In the genomic region with DNA sequence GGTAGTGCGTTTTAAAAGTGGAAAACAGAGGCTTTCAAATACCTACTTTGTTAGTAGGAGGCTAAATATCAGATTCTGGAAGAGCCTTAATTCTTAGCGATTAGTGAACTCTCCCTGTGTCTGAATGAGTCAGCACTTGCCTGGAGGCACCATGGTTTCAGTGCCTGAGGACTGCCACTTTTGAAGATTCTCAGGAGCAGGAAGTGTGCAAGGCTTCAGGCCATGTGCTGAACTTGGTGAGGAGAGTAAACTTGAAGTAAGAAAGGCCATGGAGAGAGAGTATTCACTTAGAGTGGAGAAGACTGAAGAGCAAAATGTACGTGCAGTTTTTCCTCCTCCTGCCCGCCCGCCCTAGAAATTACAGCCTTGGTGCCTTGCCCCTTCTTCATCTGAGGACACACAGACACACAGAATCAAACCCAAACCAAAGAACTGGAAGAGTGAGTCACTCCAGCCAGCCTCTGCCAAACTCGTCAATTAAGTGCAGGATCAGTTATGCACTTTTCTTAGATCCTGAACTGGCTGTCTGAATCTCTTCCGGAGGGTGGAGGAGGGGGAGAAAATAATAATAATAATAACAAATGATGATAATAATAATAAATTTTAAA, we compare ENCODE assay signal across 15 mouse cellular contexts.
DNase-seq lines count a peak whose midpoint lies in the region; ATAC-seq and TF ChIP-seq lines count a peak whose summit lies in the region.
"Had no signal": no experiment of that assay in that cellular context is flagged by ENCODE, and none has a peak within 500 bp of the region (broad histone marks: within the 10 kb centered on the region; RNA-seq: fewer than 3 reads in every experiment).

No protein-coding gene starts in this region.

- no peak for ATAC-seq in embryonic facial prominence, embryonic 15.5 days (ENCODE audit: insufficient number of reproducible peaks, low FRiP score, low TSS enrichment, low read depth)
- ATAC-seq in liver, postnatal 0 days: no peak
- ATAC-seq in heart, postnatal 0 days (ENCODE audit: insufficient read depth, low read depth): no peak
- no peak for ATAC-seq in activated CD4-positive, CD25-positive, alpha-beta regulatory T cell, adult 4 months
- ATAC-seq: intestine, embryonic 15.5 days; midbrain, embryonic 13.5 days had no signal

- TF ChIP-seq CTCF in liver, postnatal 0 days (IDR thresholded peaks at IDR 0.05; ENCODE audit: low read depth): no peak
- no peak for TF ChIP-seq CTCF in heart, postnatal 0 days (IDR thresholded peaks at IDR 0.05; ENCODE audit: low read depth)

- peak overlapping the region; percentile 31; the same call in 1 of the 2 replicates for H3K27ac ChIP-seq in embryonic facial prominence, embryonic 15.5 days (replicated peaks)
- no peak overlapping the region for H3K27ac ChIP-seq in embryonic facial prominence, embryonic 10.5 days (replicated peaks)
- no peak overlapping the region for H3K27ac ChIP-seq in liver, postnatal 0 days (ENCODE audit: low read depth)
- peak overlapping the region; percentile 10; the same call in 1 of the 2 replicates for H3K27ac ChIP-seq in heart, postnatal 0 days (ENCODE audit: low read depth)
- H3K27ac ChIP-seq: intestine, embryonic 15.5 days; midbrain, embryonic 13.5 days had no signal

- TF ChIP-seq EP300 in liver, postnatal 0 days (IDR thresholded peaks at IDR 0.05; ENCODE audit: low read depth): no peak
- TF ChIP-seq EP300 in heart, postnatal 0 days (IDR thresholded peaks at IDR 0.05; ENCODE audit: low read depth): no peak

- 0 out of 2 replicates have a peak, but pooled peaks cover 3% of the 10 kb centered on the region for H3K36me3 ChIP-seq in embryonic facial prominence, embryonic 15.5 days
- H3K36me3 ChIP-seq in embryonic facial prominence, embryonic 10.5 days (replicated peaks): no peaks in the 10 kb centered on the region
- H3K36me3 ChIP-seq in liver, postnatal 0 days (replicated peaks; ENCODE audit: insufficient read depth, low read length): no peaks in the 10 kb centered on the region; the same call in 1 of the 2 replicates
- H3K36me3 ChIP-seq in heart, postnatal 0 days (replicated peaks; ENCODE audit: control insufficient read depth, insufficient read depth, low read length): peaks cover 7% of the 10 kb centered on the region
- H3K36me3 ChIP-seq: intestine, embryonic 15.5 days; midbrain, embryonic 13.5 days had no signal

- no peaks in the 10 kb centered on the region for H3K9me3 ChIP-seq in embryonic facial prominence, embryonic 15.5 days (replicated peaks)
- no peaks in the 10 kb centered on the region for H3K9me3 ChIP-seq in embryonic facial prominence, embryonic 10.5 days
- H3K9me3 ChIP-seq in liver, postnatal 0 days (ENCODE audit: low read length): no peaks in the 10 kb centered on the region
- H3K9me3 ChIP-seq in heart, postnatal 0 days (replicated peaks; ENCODE audit: control insufficient read depth, low read length): no peaks in the 10 kb centered on the region
- H3K9me3 ChIP-seq: intestine, embryonic 15.5 days; midbrain, embryonic 13.5 days had no signal

- peaks cover 6% of the 10 kb centered on the region; the same call in 1 of the 2 replicates for H3K4me1 ChIP-seq in embryonic facial prominence, embryonic 15.5 days
- H3K4me1 ChIP-seq in embryonic facial prominence, embryonic 10.5 days: no peaks in the 10 kb centered on the region
- no peaks in the 10 kb centered on the region for H3K4me1 ChIP-seq in liver, postnatal 0 days (ENCODE audit: insufficient read depth)
- H3K4me1 ChIP-seq in heart, postnatal 0 days (ENCODE audit: control insufficient read depth, insufficient read depth): no peaks in the 10 kb centered on the region
- H3K4me1 ChIP-seq: intestine, embryonic 15.5 days had no signal

- H3K4me2 ChIP-seq in embryonic facial prominence, embryonic 15.5 days (replicated peaks): no peak overlapping the region
- H3K4me2 ChIP-seq in liver, postnatal 0 days (ENCODE audit: low read depth, low read length): no peak overlapping the region
- no peak overlapping the region for H3K4me2 ChIP-seq in heart, postnatal 0 days (ENCODE audit: low read depth, low read length)
- H3K4me2 ChIP-seq: intestine, embryonic 15.5 days; midbrain, embryonic 13.5 days had no signal

- H3K27me3 ChIP-seq in embryonic facial prominence, embryonic 15.5 days: no peaks in the 10 kb centered on the region
- no peaks in the 10 kb centered on the region; the same call in 1 of the 2 replicates for H3K27me3 ChIP-seq in embryonic facial prominence, embryonic 10.5 days (replicated peaks; ENCODE audit: low read depth, poor library complexity, severe bottlenecking)
- H3K27me3 ChIP-seq in liver, postnatal 0 days (ENCODE audit: insufficient read depth, low read length): no peaks in the 10 kb centered on the region
- no peaks in the 10 kb centered on the region for H3K27me3 ChIP-seq in heart, postnatal 0 days (ENCODE audit: control insufficient read depth, insufficient read depth, low read length)
- H3K27me3 ChIP-seq: intestine, embryonic 15.5 days had no signal

- H3K9ac ChIP-seq in embryonic facial prominence, embryonic 15.5 days: no peak overlapping the region
- H3K9ac ChIP-seq in liver, postnatal 0 days (replicated peaks): no peak overlapping the region
- H3K9ac ChIP-seq in heart, postnatal 0 days (replicated peaks; ENCODE audit: low read depth, low read length): no peak overlapping the region
- H3K9ac ChIP-seq: intestine, embryonic 15.5 days; midbrain, embryonic 13.5 days had no signal

- WGBS in embryonic facial prominence, embryonic 15.5 days: 46% methylated on average over 7 of the region's 7 CpGs
- WGBS in embryonic facial prominence, embryonic 10.5 days: 81% methylated on average over 7 of the region's 7 CpGs
- WGBS in liver, postnatal 0 days (ENCODE audit: insufficient replicate concordance): 68% methylated on average over 7 of the region's 7 CpGs
- 66% methylated on average over 7 of the region's 7 CpGs for WGBS in heart, postnatal 0 days

- no peak overlapping the region for H3K4me3 ChIP-seq in embryonic facial prominence, embryonic 15.5 days (replicated peaks)
- H3K4me3 ChIP-seq in embryonic facial prominence, embryonic 10.5 days: no peak overlapping the region
- H3K4me3 ChIP-seq in liver, postnatal 0 days (ENCODE audit: low read depth, low read length): no peak overlapping the region
- no peak overlapping the region for H3K4me3 ChIP-seq in heart, postnatal 0 days (ENCODE audit: low read depth, low read length)
- H3K4me3 ChIP-seq: intestine, embryonic 15.5 days; midbrain, embryonic 13.5 days had no signal

- DNase-seq in embryonic facial prominence, embryonic 10.5 days (ENCODE audit: low spot score): no peak
- DNase-seq in liver: peak; percentile 16
- no peak for DNase-seq in liver, postnatal 0 days
- no peak for DNase-seq in heart, postnatal 0 days (ENCODE audit: low spot score)
- DNase-seq in adipocyte (ENCODE audit: low spot score): no peak
- no peak for DNase-seq in right cerebral cortex, postnatal 36 days (ENCODE audit: low spot score in 2 of 2)
- DNase-seq: adrenal gland, postnatal 14 days; cerebellum, adult 18-20 months; kidney, postnatal 14 days; lung, postnatal 14 days; thymus, adult 18-20 months had no signal

Comparison
In these comparisons a context has a peak if more than half of its experiments do, and no peak if none do; other contexts are left out.
1. H3K27ac ChIP-seq: peak in embryonic facial prominence, embryonic 15.5 days (single experiment) and heart, postnatal 0 days (single experiment); none in embryonic facial prominence, embryonic 10.5 days (single experiment) and liver, postnatal 0 days (single experiment).